Mouse (Mus musculus) erythroblast, embryonic 14.5 days (primary cell): ENCODE measurements around the gene Adar. TPM values are rescaled to one million over a fixed set of nuclear protein-coding genes. Genes with fewer than 3 reads are reported as not detected.
"Not testable (repeated sequence)": the region's sequence is repeated elsewhere in the genome, so short reads cannot be mapped to it uniquely, and the experiment has no call there.

Source experiments
- H3K27me3 ChIP-seq: 2 replicates; pipeline ENCODE4 v1.6.1; 2012; ENCODE audit warnings: inconsistent platforms; ENCODE audit not compliant: control insufficient read depth
- H3K36me3 ChIP-seq: 2 replicates; pipeline ENCODE4 v1.6.1; 2012; ENCODE audit warnings: mild to moderate bottlenecking, inconsistent platforms; ENCODE audit not compliant: control insufficient read depth
- H3K4me1 ChIP-seq: 2 replicates; pipeline ENCODE4 v1.6.1; 2012; ENCODE audit warnings: inconsistent platforms; ENCODE audit not compliant: control insufficient read depth
- H3K4me3 ChIP-seq: replicated peaks from 2 replicates; pipeline ENCODE3; 2012; ENCODE audit warnings: moderate library complexity, mild to moderate bottlenecking, inconsistent platforms
- H3K9me3 ChIP-seq: 2 replicates; pipeline ENCODE4 v1.6.1; 2012; ENCODE audit warnings: low read length, inconsistent platforms, mixed read lengths; ENCODE audit not compliant: control insufficient read depth
- GATA1 ChIP-seq: IDR thresholded peaks from 2 replicates; pipeline ENCODE4 v1.6.1; 2012; ENCODE audit warnings: low read length, inconsistent platforms, mixed read lengths
- TAL1 ChIP-seq: IDR thresholded peaks from 3 replicates; pipeline ENCODE4 v1.6.1; 2012; ENCODE audit warnings: low read length, inconsistent platforms, mixed read lengths
- polyA plus RNA-seq: library from polyadenylated mRNA; stranded (reverse); fragments of >175 nt; gene quantifications from 2 replicates; pipeline ENCODE4 v1.2.3, GENCODE M21; 2012

Gene Adar
- polyA plus RNA-seq, 1 experiment, result 0.67 TPM

- TF ChIP-seq TAL1, result no peak
- TF ChIP-seq GATA1, result no peak
- peaks cover 17% of the 10 kb centered on the region for H3K27me3 ChIP-seq
- no peaks in the 10 kb centered on the region for H3K9me3 ChIP-seq
- H3K36me3 ChIP-seq, result no peaks in the 10 kb centered on the region
- no peaks in the 10 kb centered on the region for H3K4me1 ChIP-seq
- H3K4me3 ChIP-seq, result no peak overlapping the region
These were observed 84.7 kb downstream of the Adar start for GRCm38 (mm10) chr3:89799476-89799875.

GRCm38 (mm10) chr3:89800078-89800477 lies 85.3 kb downstream of the Adar start:
- not testable (repeated sequence) for H3K4me3 ChIP-seq, H3K36me3 ChIP-seq, H3K4me1 ChIP-seq, H3K9me3 ChIP-seq
- peaks cover 17% of the 10 kb centered on the region for H3K27me3 ChIP-seq

- Histone ChIP-seq H3K4me1 (no peaks in the 10 kb centered on the region), H3K27me3 (peaks cover 13% of the 10 kb centered on the region), H3K36me3 (no peaks in the 10 kb centered on the region), H3K9me3 (no peaks in the 10 kb centered on the region), H3K4me3 (no peak overlapping the region)
- TF ChIP-seq GATA1 (no peak), TAL1 (no peak)
These were observed 86.1 kb downstream of the Adar start for GRCm38 (mm10) chr3:89800774-89801506.

- peaks cover 3% of the 10 kb centered on the region; the same call in 1 of the 2 replicates for H3K9me3 ChIP-seq
- no peaks in the 10 kb centered on the region for H3K36me3 ChIP-seq
- H3K27me3 ChIP-seq, result peaks cover 7% of the 10 kb centered on the region
- peaks cover 4% of the 10 kb centered on the region for H3K4me1 ChIP-seq
- TF ChIP-seq GATA1 (no peak), TAL1 (no peak)
- H3K4me3 ChIP-seq, result no peak overlapping the region
These were observed 86.7 kb downstream of the Adar start for GRCm38 (mm10) chr3:89801507-89801847.

- Histone ChIP-seq H3K4me1 (peaks cover 15% of the 10 kb centered on the region), H3K9me3 (peaks cover 5% of the 10 kb centered on the region; the same call in 1 of the 2 replicates), H3K27me3 (peaks cover 7% of the 10 kb centered on the region), H3K36me3 (no peaks in the 10 kb centered on the region), H3K4me3 (no peak overlapping the region)
- TF ChIP-seq GATA1, result no peak
- no peak for TF ChIP-seq TAL1
These were observed 88.1 kb downstream of the Adar start for GRCm38 (mm10) chr3:89802876-89803275.

Other genes with a start within 250 kb of the Adar start
- gene Kcnn3, start 194.9 kb upstream of the Adar start, polyA plus RNA-seq, result 0.02 TPM in 1 of 2 replicates, not detected in the other
- 0.01 TPM in 2 replicates for gene Chrnb2, start 49.6 kb downstream of the Adar start, polyA plus RNA-seq
- 0.62 and 0.69 TPM in 2 replicates for gene Ube2q1, start 58.6 kb downstream of the Adar start, polyA plus RNA-seq
- 0.01 TPM in 1 of 2 replicates, not detected in the other for gene She, start 116.3 kb downstream of the Adar start, polyA plus RNA-seq
- gene Il6ra, start 198.2 kb downstream of the Adar start, polyA plus RNA-seq, result 0.02 and 0.07 TPM in 2 replicates
- gene Atp8b2, start 248.5 kb downstream of the Adar start, polyA plus RNA-seq, result 0.01 and 0.03 TPM in 2 replicates